Mouse (Mus musculus) small intestine, adult 2 months (tissue): ENCODE measurements around the gene Tbc1d13.

ENCODE experiments used
- CTCF ChIP-seq: fragments of 200-500 bp; IDR thresholded peaks from 2 replicates; pipeline ENCODE4 v1.5.1; 2012; ENCODE audit warnings: low read depth, mild to moderate bottlenecking, control low read depth, inconsistent platforms, low read length, moderate library complexity, mixed read lengths; ENCODE audit not compliant: insufficient replicate concordance, insufficient read length; ENCODE audit errors: extremely low read depth
- POLR2A ChIP-seq: fragments of 200-500 bp; IDR thresholded peaks from 2 replicates; pipeline ENCODE4 v1.6.1; 2012; ENCODE audit warnings: low read depth, mild to moderate bottlenecking, control low read depth, inconsistent platforms, low read length, moderate library complexity

DNA sequence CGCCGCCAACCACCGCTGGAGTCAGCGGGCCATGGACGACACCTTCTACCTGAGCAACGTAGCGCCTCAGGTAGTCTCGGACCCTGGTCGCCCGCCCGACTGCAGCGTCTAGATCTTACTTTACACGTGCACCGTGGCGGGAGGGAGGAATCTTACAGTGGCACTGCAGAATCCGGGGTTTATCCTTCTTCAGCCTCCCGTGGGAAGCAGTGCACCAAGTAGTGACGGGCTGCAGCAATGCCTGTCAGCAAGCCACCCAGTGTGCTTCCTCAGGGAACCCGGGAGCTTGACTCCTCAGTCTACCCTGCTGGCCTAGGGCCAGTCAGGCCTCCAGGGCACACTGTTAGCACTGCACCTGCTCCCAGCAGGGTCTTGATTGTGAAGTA lies 38.4 kb downstream of the Tbc1d13 start:
- TF ChIP-seq POLR2A (no peak), CTCF (no peak)
